Mouse (Mus musculus): ENCODE results near the gene Morc4. TPM values are rescaled to one million over a fixed set of nuclear protein-coding genes. Genes with fewer than 3 reads are reported as not detected.
A peak's percentile ranks its signal among the peaks of the same experiment; 100 is the strongest.

Gene Morc4
- total RNA-seq, 2 experiments from 2014 or later: 3.5 to 5.3 TPM

DNA sequence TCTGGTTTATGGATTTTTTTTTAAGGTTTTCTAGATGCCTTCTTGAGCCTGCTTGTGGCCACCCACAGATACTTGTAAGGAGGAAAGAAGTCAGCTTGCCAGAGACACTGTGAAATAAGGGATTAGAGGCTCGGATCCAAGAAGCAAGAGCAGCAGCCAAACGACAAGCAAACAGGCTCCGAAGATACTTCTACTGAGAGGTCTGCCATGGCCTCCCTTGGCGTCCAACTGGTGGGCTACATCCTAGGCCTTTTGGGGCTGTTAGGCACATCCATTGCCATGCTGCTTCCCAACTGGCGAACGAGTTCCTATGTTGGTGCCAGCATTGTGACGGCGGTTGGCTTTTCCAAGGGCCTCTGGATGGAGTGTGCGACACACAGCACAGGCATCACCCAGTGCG lies 63.0 kb downstream of the Morc4 start:
- intact Hi-C loops (cut with DNase I): no loop called here
- DNase-seq (ENCODE audit: low spot score in 2 of 2): no peak

DNA sequence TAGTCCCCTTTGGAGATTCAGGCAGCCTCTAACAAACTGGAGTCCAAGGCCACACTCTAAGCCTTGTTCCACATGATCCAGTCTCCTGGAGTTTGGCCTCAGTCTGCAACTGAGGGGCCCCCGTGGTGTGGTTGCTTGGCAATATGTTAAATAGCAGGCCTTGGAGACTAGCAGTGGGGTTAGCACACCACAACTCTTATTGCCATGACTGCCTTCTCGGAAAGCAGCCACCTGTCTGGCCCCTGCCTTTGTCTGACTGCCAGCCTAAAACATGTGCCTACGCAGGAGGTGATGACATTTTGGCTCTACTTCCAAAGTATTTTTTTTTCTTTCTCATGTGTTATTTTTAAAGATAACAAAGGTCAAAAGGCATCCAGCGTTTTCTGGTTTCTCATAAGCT lies 63.4 kb downstream of the Morc4 start:
- DNase-seq (ENCODE audit: low spot score in 2 of 2): no peak
- intact Hi-C loops (cut with DNase I): no loop called here

DNA sequence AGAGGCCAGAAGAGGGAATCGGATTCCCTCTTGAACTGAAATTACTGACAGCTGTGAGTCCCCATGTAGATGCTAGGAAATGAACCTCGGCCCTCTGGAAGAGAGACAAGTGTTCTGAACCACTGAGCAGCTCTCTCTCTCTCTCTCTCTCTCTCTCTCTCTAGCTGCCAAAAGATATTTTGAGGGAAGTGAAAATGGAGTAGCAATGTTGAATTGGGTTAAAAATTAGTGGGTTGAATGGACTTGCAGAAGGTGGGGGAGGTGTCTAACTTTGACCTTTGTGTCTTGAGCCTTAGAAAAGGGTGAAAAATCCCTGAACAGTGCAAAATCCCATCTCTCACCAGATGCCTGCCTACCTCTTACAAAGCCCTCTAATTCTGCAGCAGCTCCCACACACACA lies 64.1 kb downstream of the Morc4 start:
- DNase-seq (ENCODE audit: low spot score in 2 of 2): no peak
- intact Hi-C loops (cut with DNase I): no loop called here

DNA sequence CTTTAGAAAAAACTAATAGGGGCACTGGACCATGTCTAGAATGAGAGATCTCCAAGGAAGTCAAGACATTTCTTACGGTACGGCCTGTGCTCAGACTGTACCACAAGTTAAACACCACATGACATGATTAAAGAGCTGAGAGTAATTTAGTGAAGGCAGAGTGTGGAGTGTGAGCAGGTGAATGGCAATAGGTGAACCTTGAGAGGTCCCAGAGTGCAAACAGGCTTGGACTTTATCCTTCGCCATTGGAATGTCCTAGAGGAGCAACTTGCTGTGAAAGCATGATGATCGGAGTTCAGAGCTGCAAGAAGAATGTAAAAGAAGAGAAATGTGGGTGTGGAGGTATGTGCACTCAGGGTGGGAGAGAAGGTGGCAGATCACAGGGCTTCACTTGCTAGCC lies 65.6 kb downstream of the Morc4 start:
- DNase-seq (ENCODE audit: low spot score in 2 of 2): no peak
- intact Hi-C loops (cut with DNase I): no loop called here

DNA sequence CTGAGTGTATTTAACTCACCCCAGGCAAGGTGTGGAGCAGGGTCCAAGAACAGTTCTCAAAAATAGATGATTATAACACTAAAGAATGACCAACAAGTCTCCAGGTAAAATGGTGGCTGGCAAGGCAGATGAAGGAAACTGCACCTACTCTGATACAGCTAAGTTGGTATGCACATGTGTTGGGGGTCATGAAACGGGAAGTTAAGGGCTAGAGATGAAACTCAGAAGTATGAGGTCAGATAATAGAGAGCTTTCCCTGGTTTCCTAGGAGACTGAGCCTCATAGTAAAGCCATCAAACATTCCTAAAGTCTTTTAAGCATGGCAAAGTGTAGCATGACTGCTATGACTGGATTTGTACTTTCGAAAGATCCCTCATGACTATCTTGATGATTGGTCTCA lies 68.4 kb downstream of the Morc4 start:
- intact Hi-C loops (cut with DNase I): no loop called here
- no peak for DNase-seq (ENCODE audit: low spot score in 2 of 2)

DNA sequence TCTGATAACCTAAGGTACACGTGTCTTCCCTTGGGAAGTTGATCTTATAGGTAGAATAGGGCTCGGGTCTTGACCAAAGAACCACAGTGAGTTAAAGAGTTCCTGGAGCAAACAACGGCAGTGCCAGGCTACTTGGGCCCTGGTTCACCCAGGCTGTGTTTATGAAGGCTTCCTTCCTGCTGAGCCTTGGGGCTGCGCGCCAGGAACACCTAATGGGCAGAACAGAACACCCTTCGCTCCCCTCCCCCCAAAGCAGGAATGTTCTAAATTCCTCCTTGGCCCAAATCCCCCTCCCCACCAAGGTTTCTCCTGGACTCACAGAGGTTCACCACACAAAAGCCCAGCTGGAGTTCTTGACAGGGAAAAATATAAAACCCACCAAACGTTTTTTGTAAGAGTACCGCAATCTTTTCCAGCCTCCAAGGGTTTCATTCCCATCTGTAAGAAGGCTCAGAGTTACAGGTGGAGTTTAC lies 71.0 kb downstream of the Morc4 start, which contains the start of gene Cldn2:
TSS of gene Cldn2 (plus strand) at position 423 of the 473 bp plus-strand sequence.
- DNase-seq (ENCODE audit: low spot score in 2 of 2): no peak
- intact Hi-C loops (cut with DNase I): no loop called here

DNA sequence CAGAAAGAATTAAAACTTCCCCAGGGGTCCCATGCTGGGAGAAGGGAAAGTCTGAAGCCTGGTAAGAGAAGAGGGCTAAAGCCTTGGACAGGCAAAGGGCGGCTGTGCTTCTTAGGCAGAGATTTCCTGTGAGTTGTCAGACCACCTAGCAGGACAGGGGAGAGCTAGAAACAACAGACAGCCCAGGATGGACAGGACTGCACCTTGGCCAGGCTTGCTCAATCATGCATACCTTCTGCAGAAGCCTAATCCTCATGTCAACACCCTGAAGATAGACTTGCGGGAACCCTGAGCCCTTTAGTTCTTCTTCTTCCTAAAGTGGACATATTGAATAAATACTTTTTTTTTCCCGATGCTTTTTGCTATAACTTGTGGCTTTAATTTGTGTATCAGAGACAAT lies 71.5 kb downstream of the Morc4 start:
- intact Hi-C loops (cut with DNase I): no loop called here

DNA sequence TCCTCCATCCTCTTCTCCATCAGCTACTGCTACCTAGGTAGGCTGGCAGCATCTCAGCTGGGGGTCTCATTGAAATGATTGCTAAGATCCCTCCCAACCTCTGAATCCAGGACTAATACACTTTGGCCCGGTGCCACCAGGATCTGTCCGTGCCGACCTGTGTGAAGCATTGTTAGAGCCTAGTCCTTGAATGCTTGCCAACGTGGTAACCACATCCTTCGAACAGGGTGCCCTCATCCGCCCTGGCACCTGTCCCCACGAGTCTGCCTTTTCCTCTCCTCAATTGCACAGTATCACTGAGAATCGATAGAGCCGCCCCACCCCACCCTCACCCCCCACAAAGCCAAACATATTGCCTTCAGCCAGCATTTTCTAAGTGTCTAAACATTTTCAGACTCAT lies 73.6 kb downstream of the Morc4 start:
- intact Hi-C loops (cut with DNase I): no loop called here
- no peak for DNase-seq (ENCODE audit: low spot score in 2 of 2)

More for the DNA sequence above, 71.5 kb downstream of the Morc4 start:
- DNase-seq (ENCODE audit: low spot score in 2 of 2): no peak

DNA sequence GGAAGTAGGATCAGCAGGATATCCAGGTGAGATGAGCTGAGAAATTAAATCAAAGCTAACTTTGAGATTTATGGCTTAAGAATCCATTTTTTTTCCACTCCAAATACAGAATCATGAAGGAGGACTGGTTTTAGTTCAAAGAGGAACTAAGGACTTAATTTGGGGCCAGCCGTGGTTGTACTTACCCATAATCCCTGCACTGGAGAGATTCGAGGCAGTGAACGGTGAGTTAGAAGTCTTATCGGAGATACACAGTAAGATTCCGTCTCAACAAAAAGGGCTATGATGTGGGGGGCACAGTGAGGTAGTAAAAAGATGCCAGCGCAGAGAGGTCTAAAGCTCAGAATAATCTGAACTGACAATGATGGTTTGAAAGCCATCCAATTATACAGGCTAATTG lies 75.4 kb downstream of the Morc4 start:
- intact Hi-C loops (cut with DNase I): no loop called here

DNA sequence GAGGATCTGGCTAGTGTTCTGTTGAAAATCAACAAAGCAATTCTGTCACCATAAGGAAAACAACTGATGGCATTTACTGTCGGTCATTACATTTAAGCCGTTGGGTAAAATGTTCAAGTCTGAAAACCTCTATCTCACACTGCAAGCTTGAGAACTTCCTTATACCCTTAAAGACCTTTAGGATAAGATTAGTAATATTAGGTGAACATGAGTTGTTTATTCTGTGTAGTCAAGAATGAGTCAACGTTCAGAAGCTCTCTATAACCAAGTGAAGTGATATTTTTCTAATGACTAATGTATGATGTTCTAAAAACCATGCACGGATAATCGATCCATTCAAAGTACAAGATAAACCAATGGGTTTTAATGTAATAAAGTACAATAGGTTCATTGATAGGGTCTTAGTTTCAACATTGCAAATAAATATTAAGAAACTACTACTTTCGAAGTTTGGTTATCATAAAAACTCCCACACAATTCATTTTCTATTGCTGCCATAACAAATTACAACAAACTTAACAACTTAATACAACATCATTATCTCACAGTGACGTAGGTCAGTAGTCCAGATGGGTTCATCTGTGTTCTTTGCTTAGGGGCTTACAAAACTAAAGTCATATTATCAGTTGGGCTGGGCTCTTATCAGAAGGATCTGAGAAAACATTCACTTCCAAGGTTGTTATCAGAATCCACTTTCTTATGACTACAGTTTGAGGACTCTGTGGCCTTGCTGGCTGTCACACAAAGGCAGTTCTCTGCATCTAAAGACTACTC lies 77.2 kb downstream of the Morc4 start:
- DNase-seq (ENCODE audit: low spot score in 2 of 2): no peak
- intact Hi-C loops (cut with DNase I): no loop called here

More for the DNA sequence above, 75.4 kb downstream of the Morc4 start:
- DNase-seq (ENCODE audit: low spot score in 2 of 2): no peak

DNA sequence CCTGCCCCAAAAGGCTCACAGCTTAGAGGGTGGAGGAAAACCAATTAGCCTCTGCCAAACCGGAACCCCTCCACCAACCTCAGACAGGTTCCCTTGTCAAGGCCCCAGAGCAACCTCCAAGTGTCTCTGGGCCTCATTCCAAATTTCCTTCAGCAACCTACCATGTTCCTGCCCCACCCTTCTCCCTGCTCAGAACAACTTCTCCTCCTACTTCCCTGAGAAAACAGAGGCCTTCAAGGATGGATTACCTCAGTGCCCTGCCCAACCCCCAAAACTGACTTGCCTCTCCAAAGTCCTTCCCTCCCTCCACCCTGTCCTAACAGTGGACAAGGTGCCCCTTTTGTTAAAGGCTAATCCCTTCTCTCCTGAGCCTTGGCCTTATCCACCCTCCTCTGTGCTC lies 85.7 kb downstream of the Morc4 start:
- intact Hi-C loops (cut with DNase I): no loop called here
- DNase-seq (ENCODE audit: low spot score in 2 of 2): no peak

DNA sequence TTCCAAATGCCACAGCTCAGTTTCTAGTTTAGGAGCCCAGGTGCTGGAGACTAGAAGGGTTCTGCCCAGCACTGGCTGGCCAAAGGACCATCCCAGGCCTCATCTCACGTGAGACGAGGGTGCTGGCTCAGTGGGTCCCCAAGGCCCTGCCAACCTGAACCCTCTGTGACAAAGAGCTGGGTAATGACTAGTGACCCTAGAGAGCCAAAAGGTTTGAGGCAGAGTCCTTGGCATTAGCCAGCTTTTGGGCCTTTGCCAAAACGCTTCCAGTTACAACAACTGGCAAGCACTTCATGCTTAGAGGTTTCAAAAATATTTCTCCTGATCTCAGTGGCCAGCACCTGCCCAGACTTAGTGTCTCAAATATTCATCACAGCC lies 88.4 kb downstream of the Morc4 start:
- intact Hi-C loops (cut with DNase I): no loop called here
- DNase-seq (ENCODE audit: low spot score in 2 of 2): no peak

DNA sequence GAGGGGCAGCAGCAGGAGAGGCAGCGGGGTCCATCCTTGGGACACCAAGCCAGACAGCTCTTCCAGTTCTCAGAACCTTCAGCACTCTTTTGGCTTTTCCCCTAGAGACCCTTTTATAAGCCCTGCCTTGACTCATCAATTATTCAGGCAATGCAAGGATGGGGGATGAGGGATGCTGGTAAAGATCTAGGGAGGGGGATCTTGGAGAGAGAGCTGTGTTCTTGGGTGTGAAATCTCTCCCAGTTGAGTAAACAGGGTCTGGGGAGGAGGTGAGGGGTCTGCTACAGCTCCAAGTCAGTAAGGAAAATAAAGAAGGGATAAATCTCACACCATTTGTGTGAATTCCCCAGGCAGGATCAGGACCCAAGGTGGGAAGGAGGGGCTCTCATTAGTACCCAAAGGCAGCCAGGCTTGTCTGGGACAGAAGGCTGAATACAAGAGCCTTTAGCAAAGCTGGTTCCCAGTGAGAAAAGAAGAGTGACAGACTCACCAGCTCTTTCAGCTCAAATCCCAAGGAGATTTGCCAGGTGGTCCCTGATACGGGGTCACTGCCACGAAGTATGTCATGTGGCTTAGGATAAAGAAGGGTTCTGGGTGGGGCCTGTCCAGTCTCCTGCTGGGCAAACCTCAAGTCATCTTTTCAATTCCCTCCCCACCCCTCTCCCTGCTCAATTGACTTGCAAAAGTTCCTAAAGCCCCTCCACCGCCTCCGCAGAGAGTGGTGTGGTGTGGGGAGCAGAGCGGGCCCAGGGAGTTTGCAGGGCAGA lies 89.0 kb downstream of the Morc4 start, which contains the start of gene Ripply1:
TSS of gene Ripply1 (minus strand) at position 76 of the 767 bp plus-strand sequence.
- DNase-seq (ENCODE audit: low spot score in 2 of 2): no peak
- intact Hi-C loops (cut with DNase I): no loop called here

DNA sequence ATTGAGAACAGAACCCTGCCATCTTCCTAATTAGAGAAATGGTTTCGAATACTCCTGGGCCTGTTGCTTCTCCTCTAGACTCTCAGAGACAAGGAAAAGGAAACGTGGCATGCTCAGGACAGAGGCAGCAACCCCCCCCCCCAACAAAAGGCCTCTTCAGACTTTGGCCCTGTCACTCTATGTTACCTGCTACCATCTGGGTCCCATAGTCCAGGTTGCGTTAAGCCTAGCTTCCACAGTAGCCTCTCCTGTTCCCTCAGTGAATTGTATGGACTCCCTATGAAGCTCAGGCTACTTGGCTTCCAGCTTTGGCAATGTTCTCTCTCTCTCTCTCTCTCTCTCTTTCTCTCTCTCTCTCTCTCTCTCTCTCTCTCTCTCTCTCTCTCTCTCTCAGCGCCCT lies 89.9 kb downstream of the Morc4 start:
- no peak for DNase-seq (ENCODE audit: low spot score in 2 of 2)
- intact Hi-C loops (cut with DNase I): no loop called here

DNA sequence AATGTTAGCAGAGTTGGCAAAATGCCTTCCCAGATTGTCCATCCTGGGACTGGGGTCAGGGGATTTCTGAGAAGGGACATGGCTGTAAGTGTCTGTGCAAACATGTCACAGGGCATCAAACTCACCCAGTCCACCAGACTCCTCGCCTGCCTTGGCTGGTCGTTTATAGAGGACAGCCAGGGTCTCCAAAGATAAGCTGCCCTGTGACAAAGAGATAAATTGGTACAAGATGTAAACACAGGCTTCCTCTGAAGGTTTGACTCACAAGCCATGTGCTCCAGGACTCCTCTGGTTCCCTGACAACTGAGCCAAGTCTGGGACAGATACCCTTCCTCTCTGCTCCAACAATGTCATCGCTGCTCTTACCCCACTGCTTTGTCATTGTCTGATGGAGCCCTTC lies 90.5 kb downstream of the Morc4 start:
- no peak for DNase-seq (ENCODE audit: low spot score in 2 of 2)
- intact Hi-C loops (cut with DNase I): no loop called here

DNA sequence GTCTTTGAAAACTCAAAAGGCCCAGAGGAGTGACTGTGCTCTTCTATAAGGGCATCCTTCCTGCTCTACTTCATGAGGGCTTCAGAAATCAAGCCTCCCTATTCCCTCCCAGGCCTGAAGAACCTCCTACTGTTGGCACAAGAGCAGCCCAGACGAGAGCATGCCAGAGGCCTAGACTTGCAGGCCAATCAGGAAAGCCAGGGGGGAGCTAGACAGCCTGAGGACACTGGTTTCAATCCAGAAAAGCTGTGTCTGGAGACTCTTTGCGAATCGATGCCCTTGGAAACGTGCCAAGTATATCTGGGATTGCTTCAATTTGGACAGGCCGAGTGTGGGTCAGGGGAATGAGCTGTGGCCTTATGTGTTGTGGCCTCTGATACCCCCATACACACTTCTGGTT lies 92.1 kb downstream of the Morc4 start:
- no peak for DNase-seq (ENCODE audit: low spot score in 2 of 2)
- intact Hi-C loops (cut with DNase I): no loop called here

DNA sequence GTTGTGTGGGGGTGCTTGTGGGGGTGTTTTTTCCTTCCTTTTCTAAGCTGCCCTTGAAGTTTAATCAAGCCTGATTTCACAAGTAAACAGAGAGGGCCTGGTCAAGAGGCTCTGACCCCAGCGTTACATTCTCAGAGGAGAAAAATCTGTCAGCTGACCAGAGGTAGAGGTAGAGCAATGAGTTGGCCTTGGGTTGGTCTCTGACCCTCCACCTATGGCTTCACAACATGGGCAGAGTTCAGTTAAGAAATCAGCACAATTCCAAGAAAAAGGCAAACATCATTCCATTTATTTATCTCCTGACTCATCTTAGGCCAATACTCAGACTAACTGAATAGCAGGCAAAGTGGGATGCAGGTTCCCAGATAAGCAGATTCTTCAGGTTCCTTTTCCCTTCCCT lies 92.6 kb downstream of the Morc4 start:
- intact Hi-C loops (cut with DNase I): no loop called here
- DNase-seq (ENCODE audit: low spot score in 2 of 2): no peak

DNA sequence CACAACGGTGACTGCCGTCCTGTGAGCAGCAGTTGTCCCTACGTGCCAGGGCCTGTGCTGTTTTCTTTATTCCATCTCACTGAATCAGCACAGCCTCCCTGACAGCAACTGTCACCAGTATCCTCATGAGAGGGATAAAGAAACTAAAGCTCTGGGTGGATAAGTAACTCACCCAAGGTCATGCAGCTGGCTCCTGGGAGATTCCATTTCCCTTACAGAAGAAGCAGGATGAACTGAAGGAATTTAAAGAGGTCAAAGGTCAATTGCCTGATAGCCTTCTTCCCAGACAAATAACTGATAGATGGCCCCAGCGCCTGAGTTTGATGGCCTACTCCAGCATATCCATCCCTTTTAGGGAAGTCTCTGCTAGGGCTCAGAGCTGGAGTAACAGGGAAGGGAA lies 94.1 kb downstream of the Morc4 start:
- intact Hi-C loops (cut with DNase I): no loop called here
- no peak for DNase-seq (ENCODE audit: low spot score in 2 of 2)

DNA sequence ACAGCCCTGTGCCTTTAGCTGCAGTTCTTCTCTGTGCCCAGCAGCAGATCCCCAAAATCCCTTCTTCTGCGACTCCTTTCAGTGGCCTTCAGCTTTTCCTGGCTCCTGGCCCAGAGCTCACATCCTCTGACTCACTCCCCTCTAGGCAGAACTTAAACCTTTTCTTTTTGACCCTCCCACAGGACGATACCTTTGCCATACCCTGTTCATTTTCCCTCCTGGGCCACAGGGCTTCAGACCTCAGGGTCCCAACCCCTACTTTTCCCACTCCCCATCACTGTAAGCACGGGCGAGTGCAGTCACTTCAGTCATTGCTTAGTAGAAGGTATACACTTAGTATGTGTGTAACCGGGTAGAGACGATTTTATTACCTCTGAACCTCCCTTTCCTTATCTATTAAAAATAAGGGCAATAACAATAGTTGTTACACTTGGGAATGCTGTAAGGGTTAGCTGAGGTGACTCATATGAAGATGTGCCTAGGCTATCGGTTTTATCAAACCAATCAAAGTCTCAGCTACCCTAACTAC lies 96.3 kb downstream of the Morc4 start:
- intact Hi-C loops (cut with DNase I): loop anchor here (2.0 kb wide), 1 partner anchor 58 kb away; no protein-coding TSS in a partner anchor
- no peak for DNase-seq (ENCODE audit: low spot score in 2 of 2)

DNA sequence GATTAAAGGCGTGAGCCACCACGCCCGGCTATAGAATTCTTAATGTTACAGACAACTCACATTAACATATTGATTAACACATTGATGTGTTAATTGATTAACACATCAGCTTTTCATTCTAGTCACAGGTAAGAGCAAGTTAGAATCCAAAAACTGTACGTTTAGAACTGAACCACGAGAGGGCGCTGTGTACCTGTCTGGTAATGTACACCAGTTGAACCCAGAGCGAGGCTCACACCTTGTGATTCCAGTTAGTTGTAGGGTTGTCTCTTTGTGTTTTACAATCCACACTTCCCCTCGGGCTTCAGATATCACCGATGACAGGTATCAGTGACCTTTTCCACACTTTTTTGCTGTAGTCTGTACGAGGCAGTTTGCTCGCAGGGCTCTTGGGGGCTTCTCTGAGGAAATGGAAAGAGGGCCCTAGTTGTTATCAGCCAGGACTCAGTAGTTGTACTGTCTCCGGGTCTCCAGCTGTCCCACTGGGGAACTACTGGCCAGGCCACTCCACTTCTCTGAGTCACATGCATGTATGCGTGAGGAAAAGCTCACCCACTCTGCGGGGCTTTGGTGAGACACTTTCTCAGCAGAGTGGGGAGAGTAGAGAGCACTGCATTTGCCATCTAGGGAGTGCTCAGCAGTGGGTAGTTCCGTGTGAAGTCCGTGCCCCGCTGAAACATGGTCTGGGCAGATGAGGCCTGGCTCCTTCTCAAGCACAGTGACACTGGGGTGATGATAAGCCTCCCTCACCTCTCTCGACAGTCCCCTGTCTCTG lies 97.0 kb downstream of the Morc4 start:
- DNase-seq (ENCODE audit: low spot score in 2 of 2): peak in 1 of 2 experiments; percentile 9
- intact Hi-C loops (cut with DNase I): loop anchor here (2.0 kb wide), 1 partner anchor 58 kb away; no protein-coding TSS in a partner anchor
